Mouse (Mus musculus) cortical plate, adult 2 months (tissue): ENCODE results near the gene Aebp2.

ENCODE experiments used
- CTCF ChIP-seq: fragments of 200-500 bp; IDR thresholded peaks from 2 replicates; pipeline ENCODE4 v1.5.1; 2011; ENCODE audit warnings: mild to moderate bottlenecking, control low read depth, low read length; ENCODE audit not compliant: insufficient read depth; ENCODE audit errors: extremely low read depth
- POLR2A ChIP-seq: fragments of 200-500 bp; IDR thresholded peaks from 2 replicates; pipeline ENCODE4 v1.6.1; 2011; ENCODE audit warnings: mild to moderate bottlenecking, low read length, control low read depth; ENCODE audit not compliant: insufficient read depth; ENCODE audit errors: extremely low read depth

DNA sequence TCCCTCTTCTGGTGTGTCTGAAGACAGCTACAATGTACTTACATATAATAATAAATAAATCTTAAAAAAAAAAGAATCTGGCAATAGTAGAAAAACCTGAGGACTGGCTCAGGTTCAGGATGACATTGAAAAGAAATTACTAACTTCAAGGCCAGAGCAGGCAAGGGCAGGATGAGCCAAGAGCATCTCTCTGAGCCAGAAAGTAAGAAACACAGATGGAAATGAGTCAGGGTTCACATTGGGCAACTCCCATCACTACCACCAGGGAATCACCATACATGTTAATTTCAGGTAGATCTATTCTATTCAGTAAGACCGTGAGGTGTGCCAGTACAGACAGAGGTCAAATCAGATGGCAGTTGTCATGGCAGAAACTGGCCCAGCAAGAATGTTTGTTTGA, 76.1 kb downstream of the Aebp2 start:
- no peak for TF ChIP-seq POLR2A
- no peak for TF ChIP-seq CTCF
